Mouse (Mus musculus): ENCODE measurements around the gene Tmem184a. TPM values are rescaled to one million over a fixed set of nuclear protein-coding genes. Genes with fewer than 3 reads are reported as not detected.

Tmem184a gene
- polyA plus RNA-seq, 1 experiment from 2014 or later, result 197 TPM

DNA sequence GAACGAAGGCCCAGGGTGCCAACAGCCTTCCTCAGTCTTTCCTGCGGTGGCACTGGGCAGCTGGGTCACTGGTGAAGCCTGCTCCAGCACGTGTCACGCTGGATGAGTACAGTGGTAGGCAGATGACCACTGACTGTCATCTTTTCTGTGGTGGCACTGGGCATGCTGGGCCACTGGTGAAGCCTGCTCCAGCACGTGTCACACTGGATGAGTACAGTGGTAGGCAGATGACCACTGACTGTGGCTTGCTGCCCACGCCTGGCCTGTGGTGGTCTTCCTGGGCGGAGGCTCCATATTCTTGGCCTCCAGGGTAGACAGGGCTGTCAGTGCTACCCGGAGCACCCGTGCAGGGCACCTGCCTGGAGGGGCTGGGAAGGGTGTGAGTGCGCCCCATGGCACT, 17.8 kb downstream of the Tmem184a start:
- 90% methylated on average over 10 of the region's 10 CpGs for WGBS
- Histone ChIP-seq H3K27me3 (replicated peaks; ENCODE audit: control insufficient read depth, insufficient read depth, low read length) (no peaks in the 10 kb centered on the region), H3K27ac (ENCODE audit: low read depth, low read length) (no peak overlapping the region), H3K4me2 (replicated peaks; ENCODE audit: low read depth) (no peak overlapping the region), H3K4me3 (ENCODE audit: low read depth, low read length) (no peak overlapping the region), H3K9ac (ENCODE audit: low read depth, low read length) (no peak overlapping the region), H3K36me3 (ENCODE audit: control insufficient read depth, insufficient read depth) (peaks cover 54% of the 10 kb centered on the region), H3K9me3 (ENCODE audit: control insufficient read depth) (no peaks in the 10 kb centered on the region), H3K4me1 (replicated peaks; ENCODE audit: control insufficient read depth, insufficient read depth, low read length) (peaks cover 19% of the 10 kb centered on the region)
- no peak for TF ChIP-seq CTCF (IDR thresholded peaks at IDR 0.05; ENCODE audit: low read depth)
- no peak for ATAC-seq

DNA sequence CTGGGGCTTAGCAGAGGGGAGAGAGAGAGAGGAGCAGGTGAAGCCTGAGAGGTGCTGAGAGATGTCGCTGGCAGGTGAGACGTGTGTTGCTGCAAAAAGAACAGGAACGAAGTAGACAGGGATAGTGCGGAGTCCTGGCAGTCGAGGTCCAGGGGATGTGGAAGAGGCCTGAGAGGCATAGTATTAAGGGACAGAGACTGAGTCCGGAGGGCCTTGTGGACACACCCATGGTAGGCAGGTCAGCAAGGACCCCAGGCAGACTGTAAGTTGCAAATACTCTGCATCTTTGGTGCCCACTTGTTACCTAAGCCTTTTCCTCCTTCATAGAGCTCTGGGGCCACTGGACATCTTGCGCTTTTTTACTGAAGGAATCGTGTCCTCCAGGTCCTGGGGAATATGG, 18.5 kb downstream of the Tmem184a start:
- Histone ChIP-seq H3K27me3 (replicated peaks; ENCODE audit: control insufficient read depth, insufficient read depth, low read length) (no peaks in the 10 kb centered on the region), H3K36me3 (ENCODE audit: control insufficient read depth, insufficient read depth) (peaks cover 47% of the 10 kb centered on the region), H3K9me3 (ENCODE audit: control insufficient read depth) (no peaks in the 10 kb centered on the region), H3K4me2 (replicated peaks; ENCODE audit: low read depth) (no peak overlapping the region), H3K4me1 (replicated peaks; ENCODE audit: control insufficient read depth, insufficient read depth, low read length) (peaks cover 25% of the 10 kb centered on the region), H3K27ac (ENCODE audit: low read depth, low read length) (no peak overlapping the region), H3K9ac (ENCODE audit: low read depth, low read length) (no peak overlapping the region), H3K4me3 (ENCODE audit: low read depth, low read length) (no peak overlapping the region)
- 92% methylated on average over 8 of the region's 8 CpGs for WGBS
- ATAC-seq, result no peak
- TF ChIP-seq CTCF (IDR thresholded peaks at IDR 0.05; ENCODE audit: low read depth), result no peak

DNA sequence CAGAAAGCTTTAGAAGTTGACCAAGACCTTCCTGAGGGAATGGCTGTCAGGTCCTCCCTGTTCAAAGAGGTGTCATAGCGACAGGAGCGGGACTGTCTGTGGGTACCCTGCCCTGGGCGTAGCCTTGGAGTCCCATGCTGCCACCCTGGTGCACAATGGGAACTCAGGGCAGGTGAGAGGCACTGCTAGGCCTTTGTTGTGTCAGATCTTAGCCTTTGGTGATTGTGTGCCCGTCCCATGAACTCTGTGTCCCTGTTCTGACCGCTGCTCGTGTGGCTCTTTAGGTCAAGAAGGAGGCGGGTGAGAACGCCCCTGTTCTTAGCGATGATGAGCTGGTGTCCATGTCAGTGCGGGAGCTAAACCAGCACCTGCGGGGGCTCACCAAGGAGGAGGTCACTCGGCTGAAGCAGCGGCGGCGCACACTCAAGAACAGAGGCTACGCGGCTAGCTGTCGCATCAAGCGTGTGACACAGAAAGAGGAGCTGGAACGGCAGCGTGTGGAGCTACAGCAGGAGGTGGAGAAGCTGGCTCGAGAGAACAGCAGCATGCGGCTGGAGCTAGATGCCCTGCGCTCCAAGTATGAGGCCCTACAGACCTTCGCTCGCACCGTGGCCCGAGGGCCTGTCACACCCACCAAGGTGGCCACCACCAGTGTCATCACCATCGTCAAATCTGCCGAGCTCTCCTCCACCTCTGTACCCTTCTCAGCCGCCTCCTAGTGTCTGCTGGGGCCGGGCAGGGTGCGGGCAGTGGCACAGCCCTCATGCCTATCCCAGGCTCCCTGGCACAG, 19.7 kb downstream of the Tmem184a start:
- no peak overlapping the region for H3K4me3 ChIP-seq (ENCODE audit: low read depth, low read length)
- no peaks in the 10 kb centered on the region for H3K27me3 ChIP-seq (replicated peaks; ENCODE audit: control insufficient read depth, insufficient read depth, low read length)
- WGBS, result 93% methylated on average over 33 of the region's 33 CpGs
- H3K27ac ChIP-seq (ENCODE audit: low read depth, low read length), result peak overlapping the region; percentile 41; the same call in 1 of the 2 replicates
- H3K4me2 ChIP-seq (replicated peaks; ENCODE audit: low read depth), result no peak overlapping the region
- H3K4me1 ChIP-seq (replicated peaks; ENCODE audit: control insufficient read depth, insufficient read depth, low read length), result peaks cover 26% of the 10 kb centered on the region
- no peaks in the 10 kb centered on the region for H3K9me3 ChIP-seq (ENCODE audit: control insufficient read depth)
- no peak for ATAC-seq
- no peak for TF ChIP-seq CTCF (IDR thresholded peaks at IDR 0.05; ENCODE audit: low read depth)
- H3K36me3 ChIP-seq (ENCODE audit: control insufficient read depth, insufficient read depth), result peaks cover 36% of the 10 kb centered on the region
- H3K9ac ChIP-seq (ENCODE audit: low read depth, low read length), result no peak overlapping the region

DNA sequence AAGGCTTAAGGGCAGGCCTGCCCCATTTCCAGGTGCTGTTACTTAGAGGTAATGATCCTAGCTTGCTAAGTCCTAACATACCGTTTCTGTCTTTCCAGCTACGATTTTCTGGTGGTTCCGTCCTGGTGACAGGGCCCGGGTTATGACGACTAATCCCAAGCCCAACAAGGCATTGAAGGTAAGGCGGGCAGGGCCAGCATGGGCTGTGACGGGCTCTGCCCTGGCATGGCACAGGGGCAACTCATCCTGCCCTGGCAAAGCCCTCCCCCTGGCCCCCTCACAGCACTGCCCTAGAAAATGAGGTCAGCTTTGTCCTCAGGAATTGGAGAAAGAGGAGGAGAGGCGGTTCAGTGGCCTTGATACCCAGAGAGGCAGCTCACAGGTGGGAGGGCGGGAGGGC, 20.7 kb downstream of the Tmem184a start:
- 88% methylated on average over 9 of the region's 9 CpGs for WGBS
- peaks cover 35% of the 10 kb centered on the region for H3K4me1 ChIP-seq (replicated peaks; ENCODE audit: control insufficient read depth, insufficient read depth, low read length)
- no peak for TF ChIP-seq CTCF (IDR thresholded peaks at IDR 0.05; ENCODE audit: low read depth)
- H3K27ac ChIP-seq (ENCODE audit: low read depth, low read length), result no peak overlapping the region
- no peak overlapping the region for H3K9ac ChIP-seq (ENCODE audit: low read depth, low read length)
- no peaks in the 10 kb centered on the region for H3K27me3 ChIP-seq (replicated peaks; ENCODE audit: control insufficient read depth, insufficient read depth, low read length)
- ATAC-seq, result no peak
- no peak overlapping the region for H3K4me3 ChIP-seq (ENCODE audit: low read depth, low read length)
- H3K4me2 ChIP-seq (replicated peaks; ENCODE audit: low read depth), result no peak overlapping the region
- no peaks in the 10 kb centered on the region for H3K9me3 ChIP-seq (ENCODE audit: control insufficient read depth)
- H3K36me3 ChIP-seq (ENCODE audit: control insufficient read depth, insufficient read depth), result peaks cover 37% of the 10 kb centered on the region

DNA sequence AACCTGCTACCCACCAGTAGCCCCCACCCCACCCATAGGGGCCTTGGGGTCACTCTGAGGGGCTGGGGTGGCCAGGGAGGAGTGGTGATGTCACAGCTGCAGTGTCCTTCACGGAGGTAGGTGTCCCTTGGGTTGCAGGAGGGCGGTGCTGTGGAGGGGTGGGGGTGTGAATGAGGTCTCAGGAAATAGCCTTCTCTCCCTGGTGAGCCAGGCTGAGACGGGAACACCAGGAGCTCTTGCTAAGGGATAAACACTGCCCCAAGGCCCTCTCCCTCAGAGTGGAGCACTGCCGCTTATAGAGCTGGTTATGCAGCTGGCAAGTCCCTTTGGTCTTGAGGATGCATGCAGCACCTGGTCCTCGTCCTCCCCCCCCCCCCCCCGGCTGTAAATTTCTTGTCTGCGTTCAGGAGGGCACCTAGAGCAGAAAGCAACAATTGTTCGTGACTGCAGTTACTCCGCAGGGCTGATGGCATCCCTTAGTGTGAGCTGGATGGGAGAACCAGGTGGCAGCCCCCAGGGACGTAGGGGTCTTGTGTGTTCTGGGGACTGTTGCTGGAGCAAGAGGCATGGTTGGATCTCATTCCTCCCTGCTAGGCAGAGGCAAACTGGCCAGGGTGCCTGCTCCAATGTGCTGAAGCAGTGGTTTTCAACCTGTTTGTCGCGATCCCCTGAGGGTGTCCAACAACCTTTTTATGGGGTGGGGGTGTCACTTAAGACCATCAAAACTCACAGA, 21.4 kb downstream of the Tmem184a start:
- H3K4me1 ChIP-seq (replicated peaks; ENCODE audit: control insufficient read depth, insufficient read depth, low read length), result peaks cover 33% of the 10 kb centered on the region
- H3K27ac ChIP-seq (ENCODE audit: low read depth, low read length), result no peak overlapping the region; the same call in 1 of the 2 replicates
- H3K27me3 ChIP-seq (replicated peaks; ENCODE audit: control insufficient read depth, insufficient read depth, low read length), result no peaks in the 10 kb centered on the region
- peaks cover 37% of the 10 kb centered on the region for H3K36me3 ChIP-seq (ENCODE audit: control insufficient read depth, insufficient read depth)
- H3K9me3 ChIP-seq (ENCODE audit: control insufficient read depth), result no peaks in the 10 kb centered on the region
- TF ChIP-seq CTCF (IDR thresholded peaks at IDR 0.05; ENCODE audit: low read depth), result no peak
- no peak overlapping the region for H3K9ac ChIP-seq (ENCODE audit: low read depth, low read length)
- no peak overlapping the region for H3K4me3 ChIP-seq (ENCODE audit: low read depth, low read length)
- peak overlapping the region; percentile 96; the same call in 1 of the 2 replicates for H3K4me2 ChIP-seq (replicated peaks; ENCODE audit: low read depth)
- 53% methylated on average over 12 of the region's 12 CpGs for WGBS
- ATAC-seq, result no peak

DNA sequence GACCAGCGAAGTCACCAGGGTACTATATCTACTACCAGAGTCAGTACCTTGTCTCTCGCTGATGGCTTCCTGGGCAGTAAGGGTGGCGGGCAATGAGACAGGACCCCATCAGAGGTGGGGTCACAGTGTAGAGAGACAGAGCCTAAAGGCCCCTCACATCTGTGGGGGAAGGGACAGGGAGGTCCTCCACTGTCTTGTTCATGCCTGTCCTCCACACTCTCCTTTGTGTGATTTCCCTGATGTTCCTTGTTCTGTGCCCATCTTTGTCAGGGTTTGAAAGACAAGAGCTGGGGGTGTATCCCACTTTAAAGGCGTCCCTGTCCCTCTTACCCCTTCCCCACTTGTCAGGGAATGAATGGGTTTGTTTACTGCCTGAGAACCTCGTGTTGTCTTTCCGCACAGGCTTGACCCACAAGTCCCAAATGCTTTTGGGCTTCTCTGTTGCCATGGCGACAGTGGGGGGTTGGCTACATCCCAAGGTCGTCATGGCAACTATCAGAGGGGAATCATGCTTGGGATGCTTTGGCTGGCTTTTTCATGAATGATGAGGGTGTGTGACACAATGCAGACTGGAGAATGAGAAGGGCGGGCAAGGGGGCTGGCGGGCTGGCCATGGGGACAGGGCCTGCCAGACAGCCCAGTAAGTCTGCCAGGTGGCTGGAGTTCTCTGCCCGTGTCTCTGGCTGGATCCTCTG, 22.1 kb downstream of the Tmem184a start:
- Histone ChIP-seq H3K4me1 (replicated peaks; ENCODE audit: control insufficient read depth, insufficient read depth, low read length) (peaks cover 33% of the 10 kb centered on the region), H3K4me3 (ENCODE audit: low read depth, low read length) (peak overlapping the region; percentile 21), H3K9me3 (ENCODE audit: control insufficient read depth) (no peaks in the 10 kb centered on the region), H3K36me3 (ENCODE audit: control insufficient read depth, insufficient read depth) (peaks cover 37% of the 10 kb centered on the region), H3K27me3 (replicated peaks; ENCODE audit: control insufficient read depth, insufficient read depth, low read length) (no peaks in the 10 kb centered on the region), H3K9ac (ENCODE audit: low read depth, low read length) (peak overlapping the region; percentile 35), H3K4me2 (replicated peaks; ENCODE audit: low read depth) (peak overlapping the region; percentile 96), H3K27ac (ENCODE audit: low read depth, low read length) (peak overlapping the region; percentile 76)
- no peak for TF ChIP-seq CTCF (IDR thresholded peaks at IDR 0.05; ENCODE audit: low read depth)
- no peak for ATAC-seq
- WGBS, result 42% methylated on average over 11 of the region's 11 CpGs

Measured in intestine, postnatal 0 days (tissue).